Mouse (Mus musculus) embryonic stem cell, embryonic (primary cell): ENCODE results near the gene Iqschfp.

Experiments
- CTCF ChIA-PET, 4 experiments: fragments of 300-600 bp in 2 of 4; fragments of 350-600 bp in 2 of 4; sonication (Branson Sonifier 250); formaldehyde crosslinking; loops; one replicate each; lab custom pipeline; 2022; ENCODE audit warnings: inconsistent platforms in 2 of 4; lab: Charles Lee
- POLR2A ChIA-PET, 4 experiments: fragments of 300-600 bp in 2 of 4; fragments of 350-600 bp in 2 of 4; sonication (Branson Sonifier 250); formaldehyde crosslinking; loops; one replicate each; lab custom pipeline; 2022; ENCODE audit warnings: antibody characterized with exemption in 4 of 4, inconsistent platforms in 1 of 4; lab: Charles Lee

The Iqschfp gene

GRCm38 (mm10) chr3:68448480-68448879 is 556.4 kb downstream of the Iqschfp start:
- ChIA-PET POLR2A (interaction anchor here in 1 of 4 experiments (1.0 kb wide), 1 partner anchor 43 kb away, joined by 3 read pairs; no protein-coding TSS in a partner anchor), CTCF (interaction anchor here in 1 of 4 experiments (0.5 kb wide), 1 partner anchor 20 kb away, joined by 3 read pairs; no protein-coding TSS in a partner anchor)

- POLR2A ChIA-PET: no interaction called here
- CTCF ChIA-PET: no interaction called here
Observed at GRCm38 (mm10) chr3:68451634-68452033, 559.6 kb downstream of the Iqschfp start.

GRCm38 (mm10) chr3:68453266-68453665 is 561.2 kb downstream of the Iqschfp start:
- ChIA-PET POLR2A (interaction anchor here in 3 of 4 experiments (0.6 to 2.6 kb wide), 11 partner anchors 10 to 183 kb away, joined by 3 to 8 read pairs (median 4); no protein-coding TSS in a partner anchor), CTCF (interaction anchor here in 2 of 4 experiments (0.6 to 1.5 kb wide), 2 partner anchors 89 to 400 kb away, joined by 4 to 5 read pairs; no protein-coding TSS in a partner anchor)

GRCm38 (mm10) chr3:68453719-68454455 is 561.9 kb downstream of the Iqschfp start:
- ChIA-PET CTCF (interaction anchor here in 2 of 4 experiments (0.5 to 1.5 kb wide), 2 partner anchors 73 to 400 kb away, joined by 5 to 10 read pairs; no protein-coding TSS in a partner anchor), POLR2A (interaction anchor here in 3 of 4 experiments (0.6 to 2.6 kb wide), 5 partner anchors 38 to 183 kb away, joined by 3 to 8 read pairs (median 4); no protein-coding TSS in a partner anchor)

GRCm38 (mm10) chr3:68466643-68467042 is 574.6 kb downstream of the Iqschfp start:
- ChIA-PET POLR2A (interaction anchor here (0.6 to 4.9 kb wide), 8 partner anchors 8 to 79 kb away, joined by 3 to 28 read pairs (median 3); no protein-coding TSS in a partner anchor), CTCF (interaction anchor here in 1 of 4 experiments (0.6 kb wide), 1 partner anchor 720 kb away, joined by 12 read pairs; no protein-coding TSS in a partner anchor)

GRCm38 (mm10) chr3:68467941-68468687 is 576.1 kb downstream of the Iqschfp start:
- ChIA-PET CTCF (interaction anchor here in 3 of 4 experiments (0.7 to 1.5 kb wide), 7 partner anchors 13 to 216 kb away, joined by 3 to 19 read pairs (median 3); no protein-coding TSS in a partner anchor), POLR2A (interaction anchor here in 3 of 4 experiments (0.6 to 4.9 kb wide), 12 partner anchors 9 to 140 kb away, joined by 3 to 40 read pairs (median 6); no protein-coding TSS in a partner anchor)

GRCm38 (mm10) chr3:68469643-68470042 is 577.6 kb downstream of the Iqschfp start:
- POLR2A ChIA-PET: interaction anchor here in 2 of 4 experiments (1.7 to 4.9 kb wide), 5 partner anchors 8 to 24 kb away, joined by 4 to 40 read pairs (median 10); no protein-coding TSS in a partner anchor
- CTCF ChIA-PET: interaction anchor here in 2 of 4 experiments (0.7 to 1.2 kb wide), 4 partner anchors 73 to 413 kb away, joined by 3 read pairs; no protein-coding TSS in a partner anchor

- ChIA-PET POLR2A (interaction anchor here in 3 of 4 experiments (0.6 to 4.9 kb wide), 6 partner anchors 7 to 23 kb away, joined by 3 to 40 read pairs (median 8); no protein-coding TSS in a partner anchor), CTCF (interaction anchor here in 2 of 4 experiments (0.7 to 1.2 kb wide), 3 partner anchors 72 to 414 kb away, joined by 3 read pairs; no protein-coding TSS in a partner anchor)
Observed at GRCm38 (mm10) chr3:68470061-68470460, 578.0 kb downstream of the Iqschfp start.

GRCm38 (mm10) chr3:68470622-68471021 is 578.6 kb downstream of the Iqschfp start:
- ChIA-PET POLR2A (interaction anchor here in 3 of 4 experiments (0.6 to 4.9 kb wide), 6 partner anchors 14 to 64 kb away, joined by 3 to 40 read pairs (median 5); no protein-coding TSS in a partner anchor), CTCF (interaction anchor here in 1 of 4 experiments (1.2 kb wide), 1 partner anchor 72 kb away, joined by 3 read pairs; no protein-coding TSS in a partner anchor)

GRCm38 (mm10) chr3:68476336-68476735 is 584.3 kb downstream of the Iqschfp start:
- CTCF ChIA-PET: no interaction called here

GRCm38 (mm10) chr3:68477478-68477877 is 585.4 kb downstream of the Iqschfp start:
- POLR2A ChIA-PET: interaction anchor here (0.6 to 10.7 kb wide), 25 partner anchors 8 to 332 kb away, joined by 3 to 194 read pairs (median 5); no protein-coding TSS in a partner anchor
- CTCF ChIA-PET: no interaction called here

More at GRCm38 (mm10) chr3:68476336-68476735, 584.3 kb downstream of the Iqschfp start:
- POLR2A ChIA-PET: interaction anchor here (0.5 to 10.7 kb wide), 19 partner anchors 7 to 683 kb away, joined by 3 to 194 read pairs (median 8); no protein-coding TSS in a partner anchor

- POLR2A ChIA-PET: interaction anchor here in 3 of 4 experiments (0.7 to 10.7 kb wide), 8 partner anchors 9 to 237 kb away, joined by 3 to 194 read pairs (median 5); no protein-coding TSS in a partner anchor
- CTCF ChIA-PET: no interaction called here
Observed at GRCm38 (mm10) chr3:68479266-68479665, 587.2 kb downstream of the Iqschfp start.

- ChIA-PET POLR2A (interaction anchor here (0.6 to 10.7 kb wide), 8 partner anchors 8 to 192 kb away, joined by 3 to 194 read pairs (median 4); no protein-coding TSS in a partner anchor), CTCF (interaction anchor here in 2 of 4 experiments (1.0 to 1.5 kb wide), 2 partner anchors 59 to 60 kb away, joined by 5 read pairs; no protein-coding TSS in a partner anchor)
Observed at GRCm38 (mm10) chr3:68483517-68483916, 591.5 kb downstream of the Iqschfp start.

GRCm38 (mm10) chr3:68484021-68484420 is 592.0 kb downstream of the Iqschfp start:
- ChIA-PET POLR2A (interaction anchor here (0.6 to 10.7 kb wide), 14 partner anchors 8 to 832 kb away, joined by 3 to 194 read pairs (median 4); partner anchors contain the start of gene Ppm1l (in 1 of the 4)), CTCF (interaction anchor here in 3 of 4 experiments (0.7 to 1.5 kb wide), 5 partner anchors 59 to 428 kb away, joined by 3 to 5 read pairs (median 3); no protein-coding TSS in a partner anchor)

- ChIA-PET CTCF (interaction anchor here in 3 of 4 experiments (0.7 to 1.5 kb wide), 5 partner anchors 58 to 428 kb away, joined by 3 to 5 read pairs (median 3); no protein-coding TSS in a partner anchor), POLR2A (interaction anchor here (0.6 to 10.7 kb wide), 15 partner anchors 7 to 832 kb away, joined by 3 to 194 read pairs (median 4); partner anchors contain the start of gene Ppm1l (in 1 of the 4))
Observed at GRCm38 (mm10) chr3:68484561-68484960, 592.5 kb downstream of the Iqschfp start.

- CTCF ChIA-PET: interaction anchor here in 1 of 4 experiments (0.7 kb wide), 1 partner anchor 1250 kb away, joined by 5 read pairs; no protein-coding TSS in a partner anchor
- POLR2A ChIA-PET: interaction anchor here in 3 of 4 experiments (0.6 to 14.9 kb wide), 29 partner anchors 6 to 154 kb away, joined by 3 to 374 read pairs (median 4); no protein-coding TSS in a partner anchor
Observed at GRCm38 (mm10) chr3:68487621-68488020, 595.6 kb downstream of the Iqschfp start.

- ChIA-PET CTCF (interaction anchor here in 1 of 4 experiments (1.0 kb wide), 1 partner anchor 432 kb away, joined by 3 read pairs; no protein-coding TSS in a partner anchor), POLR2A (interaction anchor here in 3 of 4 experiments (0.8 to 14.9 kb wide), 28 partner anchors 7 to 153 kb away, joined by 3 to 374 read pairs (median 4); no protein-coding TSS in a partner anchor)
Observed at GRCm38 (mm10) chr3:68488316-68488715, 596.3 kb downstream of the Iqschfp start.
